Mouse (Mus musculus) CH12F3 (cell line): Measurements from ENCODE around the gene Acp7.

Experiments used
- in situ Hi-C: fragments of 300-500 bp; cut with MboI; formaldehyde crosslinking; loops from 2 replicates; pipeline ENCODE4 v1.14.3; 2020; ENCODE audit warnings: low sequenced_read_pairs

The Acp7 gene

DNA sequence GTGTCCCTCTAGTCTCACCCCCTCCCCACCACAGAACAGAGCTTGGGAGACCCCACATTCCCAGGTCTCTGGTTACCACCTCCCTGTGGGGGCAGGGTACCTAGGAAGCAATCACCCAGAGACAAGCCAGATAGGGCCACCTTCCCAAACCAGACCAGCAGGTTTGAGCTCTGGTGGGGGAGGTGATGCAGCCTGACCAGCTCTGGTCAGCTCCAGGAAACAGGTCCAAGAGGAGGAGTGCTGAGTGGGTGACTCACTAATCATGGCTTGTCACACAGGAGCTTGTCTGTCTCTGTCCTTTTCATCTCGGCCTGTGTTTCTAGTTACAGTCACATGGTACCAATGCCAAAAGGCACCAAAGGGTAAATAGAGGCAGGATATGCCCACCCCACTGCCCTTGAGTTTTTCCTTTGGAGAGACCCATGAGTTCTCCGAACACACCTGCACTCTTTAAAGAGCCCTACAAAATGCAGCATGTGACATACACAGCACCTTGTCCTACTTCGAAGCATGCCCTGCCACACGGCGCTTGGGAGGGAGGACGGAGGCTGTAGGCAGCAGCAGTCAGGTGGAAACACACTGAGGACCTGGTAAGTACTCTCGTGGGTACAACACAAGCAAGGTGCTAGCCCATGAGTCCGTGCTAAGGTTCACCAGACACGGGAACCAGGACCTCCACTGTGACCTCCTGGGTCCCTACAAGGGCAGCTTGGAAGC, 53.1 kb downstream of the Acp7 start:
- in situ Hi-C loops, result no loop called here

DNA sequence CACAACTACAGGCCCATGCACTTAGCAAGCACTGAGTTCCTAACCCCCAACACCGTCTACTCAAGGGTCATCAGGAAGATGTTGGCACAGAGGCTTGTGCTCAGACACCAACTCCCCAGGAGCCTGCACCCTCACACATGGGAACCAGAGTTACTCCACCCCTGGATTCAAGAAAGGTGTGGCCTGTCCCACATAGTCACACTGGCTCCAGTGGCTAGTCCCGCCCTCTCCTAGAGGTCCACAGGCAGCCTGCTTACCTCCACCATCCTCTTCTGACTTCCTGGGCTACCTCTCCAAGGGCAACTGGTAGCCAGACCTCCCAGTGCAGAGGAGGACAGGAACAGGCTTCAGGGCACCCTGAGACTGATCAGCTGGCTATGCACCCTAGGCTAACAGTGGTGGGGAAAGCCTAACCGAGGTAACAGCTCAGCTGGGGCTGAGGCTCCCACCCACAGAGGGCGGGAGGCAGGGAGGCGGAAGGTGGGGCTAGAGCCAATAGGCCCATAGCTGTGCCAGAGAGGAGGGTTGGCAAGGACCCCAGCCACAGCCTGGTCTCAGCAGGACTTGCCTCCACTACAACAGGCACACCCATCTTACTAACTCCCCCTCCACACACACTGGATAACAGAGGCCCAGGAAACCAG, 54.7 kb downstream of the Acp7 start:
- in situ Hi-C loops, result no loop called here

DNA sequence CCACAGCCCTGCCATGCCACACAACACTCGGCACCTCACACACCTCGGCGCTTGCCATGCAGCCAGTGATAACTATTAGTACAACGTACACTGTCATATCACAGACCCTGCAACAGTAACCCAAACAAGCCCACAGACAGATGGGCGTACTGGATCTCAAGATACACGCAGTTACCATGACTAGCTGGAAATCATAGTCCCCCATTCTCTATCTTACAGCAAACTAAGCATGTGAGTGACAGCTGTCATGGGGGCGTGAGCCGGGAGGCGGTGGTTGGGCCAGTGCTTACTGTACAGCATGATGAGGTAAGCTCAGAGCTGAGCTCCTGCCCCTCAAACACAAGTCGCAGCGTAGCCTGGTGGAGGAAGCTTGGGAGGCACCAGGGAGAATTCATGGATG, 55.5 kb downstream of the Acp7 start:
- in situ Hi-C loops, result no loop called here

DNA sequence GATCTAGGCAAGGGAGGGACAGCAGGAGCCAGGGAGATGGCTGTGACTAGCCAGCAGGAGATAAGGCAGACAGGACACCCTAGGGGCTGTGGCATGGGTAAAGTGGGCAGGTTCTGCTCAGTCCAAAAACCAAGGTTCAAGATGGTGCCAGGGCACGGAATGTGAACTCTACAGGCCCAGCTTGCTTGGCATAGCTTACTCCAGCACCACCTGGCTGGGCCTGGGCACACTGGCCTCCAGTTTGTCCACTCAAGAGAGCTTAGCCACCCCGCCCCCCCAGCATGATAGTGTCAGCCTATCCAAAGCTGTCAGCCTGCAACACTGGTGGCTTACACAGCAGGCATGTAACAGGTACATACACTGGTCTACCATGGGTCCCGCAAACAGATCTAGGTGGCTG, 57.9 kb downstream of the Acp7 start:
- in situ Hi-C loops, result no loop called here

DNA sequence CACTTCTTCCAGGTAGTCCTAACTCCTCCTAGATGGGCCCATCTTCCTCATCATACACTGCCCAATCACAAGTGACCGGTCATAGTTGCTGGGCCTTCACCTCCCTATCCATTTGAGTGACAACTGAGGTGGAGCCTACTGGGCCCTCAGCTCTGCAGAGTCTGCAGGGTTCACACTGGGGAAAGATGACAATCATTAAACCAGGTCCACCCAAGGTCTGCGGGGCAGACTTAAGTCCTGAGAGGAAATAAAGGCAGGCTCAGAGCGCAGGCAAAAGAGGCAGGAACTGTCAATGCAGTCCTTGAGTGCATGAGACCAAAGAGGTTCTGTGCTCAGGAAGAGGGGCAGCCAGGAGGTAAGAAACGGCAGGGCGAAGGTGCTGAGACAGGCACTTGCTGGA, 58.4 kb downstream of the Acp7 start:
- in situ Hi-C loops, result no loop called here

DNA sequence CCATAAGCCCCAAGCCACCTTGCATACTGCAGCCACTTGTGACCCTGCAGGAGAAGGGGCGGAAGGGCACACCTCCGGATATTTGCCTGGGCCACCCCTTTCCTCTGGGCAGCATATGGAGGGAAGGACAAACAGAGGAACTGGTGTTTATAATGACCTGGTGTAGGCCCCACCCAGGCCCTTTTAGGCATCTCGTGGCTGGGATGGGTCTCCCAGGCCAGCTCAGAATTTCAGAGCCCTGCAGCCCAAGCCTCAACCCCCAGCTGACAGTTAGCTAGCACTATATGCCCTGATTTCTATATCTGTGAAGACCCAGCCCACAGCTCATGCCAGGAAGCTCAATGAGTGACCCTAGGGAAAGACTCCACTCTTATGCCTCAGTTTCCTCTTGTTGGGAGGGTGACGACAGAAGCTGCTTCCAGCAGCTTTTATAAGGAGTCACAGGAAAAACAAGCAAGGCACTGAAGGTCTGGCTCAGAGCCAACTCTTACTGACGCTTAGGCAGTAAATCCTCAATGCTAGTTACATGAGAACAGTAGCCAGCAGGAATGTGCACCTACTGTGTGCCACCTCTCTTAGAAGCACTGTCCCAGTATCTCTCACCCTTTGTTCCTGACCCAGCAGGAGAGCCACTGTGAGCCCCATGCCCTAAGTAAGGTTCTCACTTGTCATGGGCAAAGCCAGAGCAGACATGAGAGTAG, 60.0 kb downstream of the Acp7 start:
- in situ Hi-C loops, result no loop called here

DNA sequence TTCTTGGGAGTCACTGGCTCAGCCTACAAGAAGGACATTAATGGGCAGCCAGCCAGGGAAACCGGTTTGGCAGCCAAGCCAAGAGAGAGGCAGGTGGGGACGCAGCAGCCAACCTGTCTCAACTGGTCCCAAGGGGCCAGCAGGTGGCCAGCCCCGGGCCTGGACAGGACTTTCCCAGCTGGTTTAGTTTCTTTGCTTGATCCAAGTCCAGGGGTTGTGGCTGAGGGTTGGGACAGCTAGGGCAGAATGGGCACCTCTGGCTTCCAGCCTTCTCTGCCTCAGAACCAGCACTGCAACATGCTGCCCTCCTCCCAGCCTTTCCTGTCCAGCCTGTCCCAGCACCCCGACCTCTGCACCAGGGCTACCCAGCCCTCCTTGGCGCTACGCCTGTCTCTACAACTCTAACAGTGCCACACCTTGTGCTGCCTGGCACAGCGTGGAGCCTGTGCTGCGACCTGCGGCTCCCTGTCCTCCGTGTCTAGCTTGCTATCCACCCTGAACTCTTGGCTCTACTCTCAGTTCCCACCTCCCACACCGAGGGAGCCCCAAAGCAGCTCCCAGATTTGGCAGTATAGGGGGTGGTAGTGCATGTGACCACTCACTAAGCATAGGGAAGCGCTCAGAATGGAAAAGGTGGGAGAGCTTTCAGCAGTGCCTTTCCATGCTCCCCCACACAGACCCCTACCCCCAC, 60.7 kb downstream of the Acp7 start:
- in situ Hi-C loops, result no loop called here

DNA sequence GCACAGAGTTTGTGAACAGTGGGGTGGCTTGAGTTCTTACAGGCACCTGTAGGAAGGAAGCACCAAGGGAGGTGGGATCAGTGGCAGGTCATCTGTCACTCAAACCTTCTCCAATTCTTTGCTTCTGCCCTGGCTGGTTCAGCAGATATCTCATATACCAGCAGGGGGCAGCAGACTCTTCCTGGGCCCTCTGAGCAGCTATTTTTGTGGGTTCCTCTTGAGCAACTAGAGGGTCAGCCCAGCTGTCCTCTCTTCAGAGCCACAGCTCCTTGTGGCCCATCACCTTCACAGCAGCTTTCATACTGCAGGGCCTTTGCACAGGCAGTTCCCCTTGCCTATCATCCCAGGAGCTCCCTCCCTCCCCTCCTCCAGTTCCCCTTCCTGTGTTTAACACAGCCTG, 62.9 kb downstream of the Acp7 start:
- in situ Hi-C loops, result no loop called here

DNA sequence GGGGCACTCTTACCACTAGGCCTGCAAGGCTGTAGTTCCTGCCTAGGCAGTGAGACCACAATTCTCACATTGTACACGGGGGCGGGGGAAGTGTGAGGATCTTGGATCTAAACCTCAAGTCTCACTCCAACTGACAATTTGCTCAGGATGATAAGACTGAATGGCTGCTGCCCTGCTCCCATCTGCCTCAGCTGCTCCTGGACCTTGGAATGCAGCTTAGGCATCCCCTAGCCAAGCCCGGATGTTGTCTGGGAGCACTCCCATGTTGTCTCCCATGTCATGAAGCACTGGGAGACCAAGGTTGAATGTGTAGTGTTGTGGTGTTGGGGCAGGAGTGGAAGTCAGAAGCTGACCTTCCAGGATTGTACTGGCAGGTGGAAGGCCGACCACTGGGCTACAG, 63.6 kb downstream of the Acp7 start:
- in situ Hi-C loops, result no loop called here

DNA sequence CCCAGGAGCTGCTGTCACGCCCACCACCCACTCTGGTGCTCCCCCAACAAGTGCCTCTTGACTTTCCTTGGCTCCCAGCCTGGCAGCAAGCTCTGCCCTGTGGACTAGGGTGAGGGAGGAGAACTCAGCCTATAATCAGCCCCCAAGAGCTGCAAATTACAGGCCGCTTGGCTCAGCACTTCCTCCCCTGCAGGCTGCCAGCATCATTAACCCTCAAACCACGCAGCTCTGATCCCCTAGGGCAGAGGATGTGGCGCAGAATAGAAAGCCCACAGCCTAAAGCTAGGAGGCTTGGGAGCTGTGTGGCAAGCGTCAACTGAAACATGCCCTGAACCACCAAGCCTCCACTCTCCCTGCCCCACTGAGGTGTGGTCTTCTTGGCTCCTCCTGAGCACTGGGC, 65.7 kb downstream of the Acp7 start:
- in situ Hi-C loops, result no loop called here

DNA sequence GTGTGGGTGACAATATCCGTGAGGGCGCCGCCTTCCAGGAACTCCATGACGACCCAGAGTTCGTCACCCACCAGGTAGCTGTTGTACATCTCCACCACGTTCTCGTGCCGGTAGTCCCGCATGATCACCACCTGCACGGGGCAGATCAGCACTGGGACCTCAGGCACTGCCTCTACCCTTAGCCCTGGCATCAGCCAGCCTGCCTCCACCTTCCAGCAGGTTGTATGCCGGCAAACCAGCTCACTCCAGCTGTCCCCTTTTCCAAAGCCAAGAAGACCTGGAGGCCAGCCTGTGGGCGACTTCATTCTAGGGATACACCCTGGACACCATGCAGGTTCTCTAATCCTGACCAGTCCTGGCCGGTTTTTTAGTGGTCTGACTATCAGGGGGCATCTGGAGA, 68.2 kb downstream of the Acp7 start:
- in situ Hi-C loops, result no loop called here

DNA sequence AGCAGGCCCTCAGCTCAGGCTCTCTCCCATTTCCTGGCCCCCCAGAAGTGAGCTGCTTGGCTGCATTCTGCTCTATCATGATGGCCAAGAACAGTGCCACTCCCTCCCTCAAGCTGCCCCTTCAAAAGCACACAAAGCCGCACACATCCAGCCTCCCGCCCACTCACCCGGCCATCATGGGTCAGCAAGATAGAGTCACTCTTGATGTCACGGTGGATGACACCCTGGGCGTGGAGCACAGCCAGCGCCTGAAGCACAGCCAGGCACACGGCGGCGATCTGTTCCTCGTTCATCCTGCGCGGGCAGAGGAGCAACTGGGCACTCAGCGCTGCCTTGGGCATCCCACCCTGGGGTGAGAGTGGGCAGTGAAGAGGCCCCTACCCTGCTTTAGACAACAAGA, 68.8 kb downstream of the Acp7 start:
- in situ Hi-C loops, result no loop called here

DNA sequence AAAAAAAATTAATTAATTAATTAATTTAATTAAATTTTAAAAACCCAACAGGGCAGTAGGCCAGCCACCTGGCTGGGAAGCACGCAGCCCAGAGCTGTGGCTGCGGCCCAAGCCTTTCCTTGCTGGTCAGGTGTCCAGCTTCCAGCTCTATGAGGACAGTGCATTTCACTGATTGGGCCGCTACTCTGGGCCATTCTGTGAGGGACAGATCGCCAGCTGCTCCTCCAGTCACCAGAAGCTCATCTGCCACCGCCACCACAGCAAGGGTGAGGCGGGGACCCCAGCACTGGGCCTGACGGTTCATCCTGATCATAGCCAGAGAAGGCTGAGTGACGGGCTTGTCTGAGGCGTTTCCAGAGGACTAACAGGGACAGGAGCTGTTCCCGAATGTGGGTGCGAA, 69.2 kb downstream of the Acp7 start:
- in situ Hi-C loops, result no loop called here

DNA sequence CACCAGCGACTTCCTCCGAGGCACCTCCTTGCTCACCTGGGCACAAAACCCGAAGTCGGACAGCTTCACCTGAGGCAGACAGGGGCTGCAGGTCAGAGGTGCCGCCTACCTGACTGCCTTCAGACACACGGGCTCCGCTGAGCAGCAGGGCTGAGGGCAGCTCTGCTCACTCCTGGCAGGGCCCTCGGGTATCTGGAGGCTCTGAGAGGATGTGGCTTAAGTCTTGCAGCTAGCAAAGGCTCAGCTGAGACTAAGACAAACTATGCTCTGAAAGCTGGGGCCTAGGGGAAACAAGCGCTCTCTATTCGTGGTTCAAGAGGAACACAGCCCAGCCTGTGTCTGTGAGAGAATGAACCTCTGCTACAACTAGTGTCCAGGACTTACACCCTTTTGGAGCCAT, 70.3 kb downstream of the Acp7 start:
- in situ Hi-C loops, result no loop called here

DNA sequence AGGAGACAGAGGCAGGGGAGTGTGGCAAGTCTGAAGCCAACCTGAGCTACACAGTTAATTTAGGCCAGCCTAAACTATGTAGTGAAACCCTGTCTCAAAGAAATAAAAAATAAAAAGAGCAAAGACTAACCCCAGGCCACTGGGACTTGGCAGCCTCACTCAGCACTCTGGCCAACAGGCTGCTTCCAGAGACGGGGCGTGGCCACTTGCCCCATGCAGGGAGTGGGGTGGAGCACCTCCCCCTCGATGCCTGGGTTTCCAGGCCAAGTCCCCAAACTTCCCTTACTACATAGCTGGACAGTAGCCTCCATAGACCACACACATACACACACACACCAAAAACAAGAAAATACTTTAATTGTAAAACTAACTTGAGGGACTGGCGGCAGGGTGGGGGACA, 72.6 kb downstream of the Acp7 start:
- in situ Hi-C loops, result no loop called here

DNA sequence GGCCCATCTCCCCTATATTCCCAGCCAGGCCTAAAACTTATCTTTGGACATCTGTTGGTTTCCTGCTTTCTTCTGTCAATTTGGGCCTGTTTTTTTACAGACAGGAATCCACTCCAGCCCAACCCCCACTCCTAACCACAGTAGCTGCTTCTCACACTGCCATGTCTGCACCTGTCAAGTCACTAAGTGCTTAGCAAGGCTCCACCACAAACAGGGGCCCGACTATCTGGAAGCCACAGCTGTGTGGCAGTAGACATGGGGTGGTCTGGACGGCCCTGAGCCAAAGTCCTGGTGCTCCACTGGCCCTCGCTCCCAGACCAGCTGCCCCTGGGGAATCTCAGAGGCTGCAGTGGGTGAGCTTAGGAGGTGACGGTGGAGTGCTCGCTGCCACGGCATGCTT, 73.4 kb downstream of the Acp7 start:
- in situ Hi-C loops, result no loop called here
